Comparison of ENCODE assay signal across 12 mouse cellular contexts in genomic region chr6:113172011-113172410, GRCm38 (mm10). TPM values are rescaled to one million over a fixed set of nuclear protein-coding genes. Genes with fewer than 3 reads are reported as not detected.
"Had no signal": no experiment of that assay in that cellular context is flagged by ENCODE, and none has a peak within 500 bp of the region (broad histone marks: within the 10 kb centered on the region; RNA-seq: fewer than 3 reads in every experiment).

No protein-coding gene starts in this region.

- H3K4me3 ChIP-seq: lung, embryonic 15.5 days; megakaryocyte, embryonic 14.5 days; midbrain, embryonic 12.5 days; neural tube, embryonic 12.5 days; stomach, embryonic 15.5 days had no signal

- ATAC-seq: liver, postnatal 0 days; lung, postnatal 0 days; midbrain, embryonic 16.5 days had no signal

- H3K27me3 ChIP-seq: lung, embryonic 15.5 days; midbrain, embryonic 12.5 days; neural tube, embryonic 12.5 days; stomach, embryonic 15.5 days had no signal

- H3K4me1 ChIP-seq: midbrain, embryonic 12.5 days; neural tube, embryonic 12.5 days; stomach, embryonic 15.5 days had no signal

- H3K36me3 ChIP-seq: lung, embryonic 15.5 days; stomach, embryonic 15.5 days had no signal

- H3K27ac ChIP-seq: lung, embryonic 15.5 days; macrophage; midbrain, embryonic 12.5 days; neural tube, embryonic 12.5 days; stomach, embryonic 15.5 days; stomach, postnatal 0 days had no signal

- H3K9ac ChIP-seq: liver, postnatal 0 days; lung, embryonic 15.5 days; midbrain, embryonic 12.5 days; neural tube, embryonic 12.5 days; stomach, embryonic 15.5 days had no signal

- H3K9me3 ChIP-seq: lung, embryonic 15.5 days; midbrain, embryonic 12.5 days; neural tube, embryonic 12.5 days; stomach, embryonic 15.5 days had no signal

- H3K4me2 ChIP-seq: lung, embryonic 15.5 days; midbrain, embryonic 12.5 days; neural tube, embryonic 12.5 days; stomach, embryonic 15.5 days had no signal

RNA-seq across cellular contexts. Expression of gene Lhfpl4, which starts 23.2 kb away (rescaled TPM):
- total RNA-seq: monocyte, adult 5-6 weeks; neutrophil, adult 5-6 weeks had no signal
- polyA plus RNA-seq: liver, postnatal 0 days; macrophage had no signal
